Mouse (Mus musculus): ENCODE measurements around the gene Prkca.

Prkca gene

GRCm38 (mm10) chr11:107950658-107951057 lies 393.1 kb downstream of the Prkca start:
- no peak for DNase-seq (ENCODE audit: low spot score in 2 of 2)

GRCm38 (mm10) chr11:107950211-107950610 lies 393.5 kb downstream of the Prkca start:
- no peak for DNase-seq (ENCODE audit: low spot score in 2 of 2)

GRCm38 (mm10) chr11:107947951-107948350 lies 395.8 kb downstream of the Prkca start:
- DNase-seq (ENCODE audit: low spot score in 2 of 2) = no peak

GRCm38 (mm10) chr11:107946823-107947222 lies 396.9 kb downstream of the Prkca start:
- DNase-seq (ENCODE audit: low spot score in 2 of 2) = no peak

GRCm38 (mm10) chr11:107936929-107937328 lies 406.8 kb downstream of the Prkca start:
- DNase-seq (ENCODE audit: low spot score in 2 of 2) = no peak

GRCm38 (mm10) chr11:107931721-107932120 lies 412.0 kb downstream of the Prkca start:
- peak in 1 of 2 experiments; percentile 20 for DNase-seq (ENCODE audit: low spot score in 2 of 2)

GRCm38 (mm10) chr11:107931288-107931687 lies 412.4 kb downstream of the Prkca start:
- DNase-seq (ENCODE audit: low spot score in 2 of 2) = no peak

- DNase-seq (ENCODE audit: low spot score in 2 of 2) = no peak
Measured at GRCm38 (mm10) chr11:107929712-107930111, 414.0 kb downstream of the Prkca start.

GRCm38 (mm10) chr11:107919852-107920508 lies 423.7 kb downstream of the Prkca start:
- DNase-seq (ENCODE audit: low spot score in 2 of 2) = no peak

GRCm38 (mm10) chr11:107917721-107918235 lies 425.9 kb downstream of the Prkca start:
- DNase-seq (ENCODE audit: low spot score in 2 of 2) = peak; percentile 41 to 71

GRCm38 (mm10) chr11:107914634-107915226 lies 429.0 kb downstream of the Prkca start, which contains the start of gene Cacng5:
Gene Cacng5, minus strand, starts transcription at chr11:107915055.
- DNase-seq (ENCODE audit: low spot score in 2 of 2) = peak in 1 of 2 experiments; percentile 59

GRCm38 (mm10) chr11:107913317-107913716 lies 430.4 kb downstream of the Prkca start:
- DNase-seq (ENCODE audit: low spot score in 2 of 2) = no peak

GRCm38 (mm10) chr11:107905364-107905763 lies 438.4 kb downstream of the Prkca start:
- no peak for DNase-seq (ENCODE audit: low spot score in 2 of 2)

- DNase-seq (ENCODE audit: low spot score in 2 of 2) = no peak
Measured at GRCm38 (mm10) chr11:107903966-107904605, 439.6 kb downstream of the Prkca start.

- no peak for DNase-seq (ENCODE audit: low spot score in 2 of 2)
Measured at GRCm38 (mm10) chr11:107900470-107900869, 443.3 kb downstream of the Prkca start.

GRCm38 (mm10) chr11:107898698-107899097 lies 445.0 kb downstream of the Prkca start:
- DNase-seq (ENCODE audit: low spot score in 2 of 2) = no peak

- no peak for DNase-seq (ENCODE audit: low spot score in 2 of 2)
Measured at GRCm38 (mm10) chr11:107895635-107896034, 448.1 kb downstream of the Prkca start.

- DNase-seq (ENCODE audit: low spot score in 2 of 2) = no peak
Measured at GRCm38 (mm10) chr11:107891377-107891776, 452.4 kb downstream of the Prkca start.

- DNase-seq (ENCODE audit: low spot score in 2 of 2) = no peak
Measured at GRCm38 (mm10) chr11:107887342-107887741, 456.4 kb downstream of the Prkca start.
